Mouse (Mus musculus) bone marrow macrophage, adult 2 months (primary cell): Measurements from ENCODE around the gene Spint3.

Experiments
- CTCF ChIP-seq: IDR thresholded peaks from 2 replicates; pipeline ENCODE4 v1.5.1; 2012; ENCODE audit warnings: low read depth, mild to moderate bottlenecking, low read length, moderate library complexity
- POLR2A ChIP-seq: IDR thresholded peaks from 2 replicates; pipeline ENCODE4 v1.6.1; 2012; ENCODE audit warnings: mild to moderate bottlenecking, low read depth, low read length, borderline replicate concordance

DNA sequence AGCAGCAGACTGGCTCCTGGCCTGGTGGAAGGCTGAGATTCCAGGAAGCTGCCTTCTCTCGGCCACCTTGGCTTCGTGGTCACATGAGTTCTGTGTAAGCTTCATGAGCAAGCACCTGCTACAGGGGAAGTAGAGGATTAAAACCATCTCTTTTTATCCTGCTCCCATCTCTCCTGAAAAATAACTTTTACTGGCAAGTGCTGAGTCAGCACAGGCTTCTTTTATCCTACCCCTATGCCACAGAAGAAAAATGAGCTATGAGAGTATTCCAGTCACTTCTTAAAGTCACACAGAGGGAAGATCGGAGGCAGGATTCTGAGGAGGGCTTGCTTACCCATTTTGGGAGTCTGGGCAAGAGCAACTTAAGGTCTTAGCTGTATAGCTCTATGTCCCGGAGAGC is 36.3 kb downstream of the Spint3 start:
- no peak for TF ChIP-seq CTCF
- TF ChIP-seq POLR2A = no peak
